ENCODE assay signal across 15 mouse cellular contexts in genomic region chr15:36364062-36364461, GRCm38 (mm10).
A peak's percentile ranks its signal among the peaks of the same experiment; 100 is the strongest.
DNase-seq lines count a peak whose midpoint lies in the region; ATAC-seq lines count a peak whose summit lies in the region.
"Had no signal": no experiment of that assay in that cellular context is flagged by ENCODE, and none has a peak within 500 bp of the region (broad histone marks: within the 10 kb centered on the region; RNA-seq: fewer than 3 reads in every experiment).

No protein-coding gene starts in this region.

- H3K4me2 ChIP-seq in heart, embryonic 16.5 days (ENCODE audit: low read depth, low read length), result no peak overlapping the region
- H3K4me2 ChIP-seq: forebrain, embryonic 15.5 days; hindbrain, embryonic 12.5 days; limb, embryonic 15.5 days had no signal

- H3K4me1 ChIP-seq in heart, embryonic 16.5 days (ENCODE audit: control insufficient read depth, insufficient read depth, low read length), result peaks cover 8% of the 10 kb centered on the region
- H3K4me1 ChIP-seq: forebrain, embryonic 15.5 days had no signal

- no peak for DNase-seq in heart, postnatal 4 days
- DNase-seq in thymus, postnatal 14 days, result peak; percentile 17
- no peak for DNase-seq in thymus, postnatal 25 days
- peak; percentile 78 for DNase-seq in layer of hippocampus, adult 9-11 months
- DNase-seq in c-Kit-positive CD71-positive TER-119-positive erythroid progenitor cells, embryonic 14.5 days (ENCODE audit: low spot score), result no peak
- DNase-seq in urinary bladder, postnatal 14 days (ENCODE audit: low spot score), result no peak
- DNase-seq: adrenal gland, postnatal 10 days; gastrocnemius, postnatal 36 days; kidney, adult 8-10 months had no signal

- H3K9ac ChIP-seq in heart, embryonic 16.5 days (ENCODE audit: low read length), result no peak overlapping the region
- H3K9ac ChIP-seq: forebrain, embryonic 15.5 days; hindbrain, embryonic 12.5 days; limb, embryonic 15.5 days had no signal

- no peaks in the 10 kb centered on the region for H3K27me3 ChIP-seq in heart, embryonic 16.5 days (ENCODE audit: control insufficient read depth, insufficient read depth, low read length)
- H3K27me3 ChIP-seq: forebrain, embryonic 15.5 days; hindbrain, embryonic 12.5 days; limb, embryonic 15.5 days had no signal

- 33% methylated on average over 5 of the region's 5 CpGs for WGBS in heart, embryonic 16.5 days

- H3K27ac ChIP-seq in heart, embryonic 16.5 days (ENCODE audit: low read length), result no peak overlapping the region; the same call in 1 of the 2 replicates
- H3K27ac ChIP-seq: forebrain, embryonic 15.5 days; hindbrain, embryonic 12.5 days; left cerebral cortex, adult 2 months; limb, embryonic 15.5 days had no signal

- 0 out of 2 replicates have a peak, but pooled peaks have one; percentile 32 for ATAC-seq in heart, embryonic 16.5 days (replicated peaks; ENCODE audit: extremely low read depth, insufficient read depth, low FRiP score)
- ATAC-seq in neutrophil, adult 5-6 weeks (ENCODE audit: extremely low read depth, insufficient number of reproducible peaks, low FRiP score, poor library complexity, severe bottlenecking), result peak; percentile 21; the same call in 1 of the 2 replicates
- ATAC-seq: forebrain, embryonic 15.5 days had no signal

- no peaks in the 10 kb centered on the region for H3K36me3 ChIP-seq in heart, embryonic 16.5 days (ENCODE audit: control insufficient read depth, insufficient read depth)
- H3K36me3 ChIP-seq: forebrain, embryonic 15.5 days; hindbrain, embryonic 12.5 days; limb, embryonic 15.5 days had no signal

- H3K4me3 ChIP-seq in heart, embryonic 16.5 days (ENCODE audit: low read length), result no peak overlapping the region
- H3K4me3 ChIP-seq: forebrain, embryonic 15.5 days; hindbrain, embryonic 12.5 days; left cerebral cortex, adult 2 months; limb, embryonic 15.5 days had no signal

- no peaks in the 10 kb centered on the region for H3K9me3 ChIP-seq in heart, embryonic 16.5 days (replicated peaks; ENCODE audit: control insufficient read depth, low read length)
- H3K9me3 ChIP-seq: forebrain, embryonic 15.5 days; hindbrain, embryonic 12.5 days; limb, embryonic 15.5 days had no signal

Comparison
In these comparisons a context has a peak if more than half of its experiments do, and no peak if none do; other contexts are left out.
1. DNase-seq: peak in thymus, postnatal 14 days (single experiment) and layer of hippocampus, adult 9-11 months (single experiment); none in heart, postnatal 4 days (single experiment), thymus, postnatal 25 days (single experiment), c-Kit-positive CD71-positive TER-119-positive erythroid progenitor cells, embryonic 14.5 days (single experiment) and urinary bladder, postnatal 14 days (single experiment).